Mouse (Mus musculus) limb, embryonic 10.5 days (tissue): ENCODE measurements around the gene Gm26992. TPM values are rescaled to one million over a fixed set of nuclear protein-coding genes. Genes with fewer than 3 reads are reported as not detected.

Experiments
- polyA plus RNA-seq: library from polyadenylated mRNA; unstranded; fragments of >200 nt; fragmentation: Nextera tagmentation; extraction: Ambion mirVana; gene quantifications from 2 replicates; pipeline ENCODE4 v1.2.1, GENCODE M21; 2016

The Gm26992 gene
- polyA plus RNA-seq, 1 experiment from 2014 or later, result not detected

Other genes with a start within 250 kb of the Gm26992 start
- gene Nap1l2, start 235.4 kb upstream of the Gm26992 start, polyA plus RNA-seq, result 1.1 and 2.2 TPM in 2 replicates
- gene Cdx4, start 100.6 kb upstream of the Gm26992 start, polyA plus RNA-seq, result not detected in 2 replicates
- gene Chic1, start 65.5 kb upstream of the Gm26992 start, polyA plus RNA-seq, result 2.6 and 3.0 TPM in 2 replicates
- gene Tsx, start 7.5 kb upstream of the Gm26992 start, polyA plus RNA-seq, result 0.44 and 0.48 TPM in 2 replicates
- not detected in 2 replicates for gene Zcchc13, start 208.6 kb downstream of the Gm26992 start, polyA plus RNA-seq